Mouse (Mus musculus) liver, embryonic 14.5 days (tissue): Measurements from ENCODE around the gene Rbm39.

Source experiments
- CTCF ChIP-seq: IDR thresholded peaks from 2 replicates; pipeline ENCODE4 v1.5.1; 2016; ENCODE audit warnings: antibody characterized with exemption, low read depth, control low read depth
- EP300 ChIP-seq: IDR thresholded peaks from 2 replicates; pipeline ENCODE4 v1.6.1; 2016; ENCODE audit warnings: antibody characterized with exemption, low read depth

- TF ChIP-seq CTCF = no peak
- TF ChIP-seq EP300 = no peak
Observed at GRCm38 (mm10) chr2:156166557-156166956, 13.5 kb downstream of the Rbm39 start.
